Mouse (Mus musculus) embryonic fibroblast, embryonic 13.5 days (primary cell): ENCODE data around the gene Zdhhc12. TPM values are rescaled to one million over a fixed set of nuclear protein-coding genes. Genes with fewer than 3 reads are reported as not detected.

Experiments used
- H3K27ac ChIP-seq: 2 replicates; pipeline ENCODE4 v1.5.1; 2012; ENCODE audit warnings: low read length, control low read depth, inconsistent platforms; ENCODE audit not compliant: insufficient read depth
- H3K4me1 ChIP-seq: 2 replicates; pipeline ENCODE4 v1.6.1; 2011; ENCODE audit warnings: low read length; ENCODE audit not compliant: control insufficient read depth, insufficient read depth
- H3K4me3 ChIP-seq: 2 replicates; pipeline ENCODE4 v1.5.1; 2011; ENCODE audit warnings: mild to moderate bottlenecking, control low read depth, low read length; ENCODE audit not compliant: insufficient read depth
- CTCF ChIP-seq: IDR thresholded peaks from 2 replicates; pipeline ENCODE4 v1.5.1; 2011; ENCODE audit warnings: mild to moderate bottlenecking, control low read depth, low read length, moderate library complexity, borderline replicate concordance; ENCODE audit not compliant: insufficient read depth
- POLR2A ChIP-seq: IDR thresholded peaks from 2 replicates; pipeline ENCODE4 v1.6.1; 2011; ENCODE audit warnings: low read depth, mild to moderate bottlenecking, control low read depth, low read length, moderate library complexity
- polyA plus RNA-seq: library from polyadenylated mRNA; stranded (reverse); fragments of >200 nt; gene quantifications from 2 replicates; pipeline ENCODE4 v1.2.4, GENCODE M21; 2011; ENCODE audit warnings: low read depth; ENCODE audit not compliant: missing spikeins, insufficient read length

Zdhhc12 gene
- polyA plus RNA-seq, 1 experiment = 26.8 TPM

- Histone ChIP-seq H3K4me1 (0 out of 2 replicates have a peak, but pooled peaks cover under 1% of the 10 kb centered on the region), H3K27ac (no peak overlapping the region), H3K4me3 (no peak overlapping the region)
- TF ChIP-seq POLR2A (no peak), CTCF (no peak)
Observed at GRCm38 (mm10) chr2:30100214-30100613, 6.8 kb upstream of the Zdhhc12 start.

DNA sequence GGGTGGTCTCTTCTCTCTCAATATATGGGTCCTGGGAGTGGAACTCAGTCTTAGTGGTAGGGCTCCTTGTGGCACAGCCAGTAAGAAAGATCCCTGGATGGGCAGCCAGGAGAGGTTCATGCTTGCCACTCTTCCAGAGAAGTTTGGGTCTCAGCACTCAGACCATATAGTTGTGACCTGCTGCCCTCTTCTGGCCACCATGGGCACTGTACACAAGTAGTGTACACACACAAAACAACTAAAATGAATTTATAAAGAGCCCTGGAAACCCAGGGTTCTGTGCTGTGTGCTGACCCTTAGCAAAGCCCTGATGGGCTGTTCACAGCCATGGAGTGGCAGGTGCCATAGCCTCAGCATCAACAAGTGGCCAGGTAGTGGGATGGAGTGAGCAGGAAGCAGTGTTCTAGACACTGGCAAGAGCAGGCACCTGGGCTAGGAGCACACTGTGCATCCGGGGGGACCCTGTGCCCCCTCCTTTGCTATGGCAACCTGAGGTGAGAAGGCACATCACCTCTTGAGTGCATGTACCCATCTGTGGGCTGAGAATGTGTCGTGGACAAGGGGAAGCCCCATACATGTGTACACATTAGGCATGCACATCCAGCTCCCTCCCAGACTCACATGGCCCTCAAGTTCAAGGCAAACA, 2.6 kb upstream of the Zdhhc12 start:
- Histone ChIP-seq H3K4me1 (peaks cover 4% of the 10 kb centered on the region; the same call in 1 of the 2 replicates), H3K4me3 (no peak overlapping the region), H3K27ac (no peak overlapping the region)
- TF ChIP-seq CTCF (peak; percentile 55; the same call in 1 of the 2 replicates), POLR2A (no peak)

GRCm38 (mm10) chr2:30094208-30094588, 750 bp upstream of the Zdhhc12 start:
- peaks cover 4% of the 10 kb centered on the region; the same call in 1 of the 2 replicates for H3K4me1 ChIP-seq
- peak overlapping the region; percentile 32 for H3K27ac ChIP-seq
- peak overlapping the region; percentile 78 for H3K4me3 ChIP-seq
- TF ChIP-seq POLR2A = no peak

DNA sequence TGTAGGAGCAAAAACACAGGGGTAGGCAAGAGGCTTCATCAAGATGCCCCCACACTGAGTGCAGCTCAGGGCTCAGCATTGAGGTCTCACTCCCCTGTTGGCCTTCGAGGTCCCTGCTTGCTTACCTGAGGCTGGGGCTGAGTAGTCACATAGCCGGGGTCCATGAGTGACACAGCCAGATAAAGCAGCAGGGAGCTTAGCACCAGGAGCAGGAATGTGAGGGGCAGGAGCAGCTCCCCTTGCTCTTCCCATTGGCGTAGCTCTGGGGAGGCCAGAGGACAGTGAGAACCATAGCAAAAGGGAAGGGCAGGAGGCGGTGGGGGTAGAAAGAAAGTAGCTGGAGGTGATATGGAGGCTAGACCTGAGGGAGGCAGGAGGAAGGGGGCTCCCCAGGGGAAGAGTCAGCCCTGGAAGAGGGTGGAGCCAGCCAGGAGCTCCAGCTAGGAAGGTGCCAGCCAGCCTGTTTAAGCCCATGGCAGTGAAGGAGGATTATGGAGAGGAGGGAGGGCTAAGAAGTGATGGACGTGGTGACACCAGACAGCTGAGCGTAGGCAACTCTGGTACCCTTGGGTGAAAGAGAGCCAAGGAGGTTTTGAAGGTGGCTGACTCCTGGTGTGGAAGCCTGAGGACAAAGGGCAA, 1.0 kb downstream of the Zdhhc12 start:
- Histone ChIP-seq H3K4me1 (peaks cover 4% of the 10 kb centered on the region; the same call in 1 of the 2 replicates), H3K27ac (no peak overlapping the region), H3K4me3 (peak overlapping the region; percentile 81)
- TF ChIP-seq POLR2A = 0 out of 2 replicates have a peak, but pooled peaks have one; percentile 4
- no peak for TF ChIP-seq CTCF

- Histone ChIP-seq H3K4me1 (peaks cover 4% of the 10 kb centered on the region; the same call in 1 of the 2 replicates), H3K27ac (no peak overlapping the region), H3K4me3 (no peak overlapping the region)
- TF ChIP-seq POLR2A (no peak), CTCF (no peak)
Observed at GRCm38 (mm10) chr2:30091521-30091920, 1.9 kb downstream of the Zdhhc12 start.

GRCm38 (mm10) chr2:30087310-30087709, 6.1 kb downstream of the Zdhhc12 start:
- TF ChIP-seq POLR2A (no peak), CTCF (no peak)
- H3K4me3 ChIP-seq = no peak overlapping the region
- H3K4me1 ChIP-seq = no peaks in the 10 kb centered on the region
- no peak overlapping the region for H3K27ac ChIP-seq

DNA sequence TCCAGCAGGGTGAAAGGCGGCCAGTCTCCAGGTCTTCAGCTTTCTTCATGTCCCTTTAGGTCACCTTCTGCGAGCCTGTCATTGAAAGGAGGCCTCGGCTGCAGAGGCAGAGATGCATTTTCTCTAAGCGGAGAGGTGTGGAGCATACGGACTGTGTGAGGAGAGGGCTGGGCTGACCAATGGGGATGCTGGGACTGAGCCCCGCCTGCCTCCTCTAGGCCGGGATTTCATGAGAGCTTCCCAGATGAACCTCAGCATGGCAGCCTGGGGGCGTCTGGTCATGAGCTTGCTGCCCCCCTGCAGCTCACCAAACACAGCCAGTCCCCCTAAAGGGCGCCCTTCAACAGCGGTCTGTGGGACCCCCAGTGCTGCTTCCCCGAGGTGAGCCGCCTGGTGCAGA, 8.8 kb downstream of the Zdhhc12 start:
- no peaks in the 10 kb centered on the region for H3K4me1 ChIP-seq
- no peak overlapping the region for H3K4me3 ChIP-seq
- no peak overlapping the region for H3K27ac ChIP-seq
- no peak for TF ChIP-seq CTCF
- no peak for TF ChIP-seq POLR2A

DNA sequence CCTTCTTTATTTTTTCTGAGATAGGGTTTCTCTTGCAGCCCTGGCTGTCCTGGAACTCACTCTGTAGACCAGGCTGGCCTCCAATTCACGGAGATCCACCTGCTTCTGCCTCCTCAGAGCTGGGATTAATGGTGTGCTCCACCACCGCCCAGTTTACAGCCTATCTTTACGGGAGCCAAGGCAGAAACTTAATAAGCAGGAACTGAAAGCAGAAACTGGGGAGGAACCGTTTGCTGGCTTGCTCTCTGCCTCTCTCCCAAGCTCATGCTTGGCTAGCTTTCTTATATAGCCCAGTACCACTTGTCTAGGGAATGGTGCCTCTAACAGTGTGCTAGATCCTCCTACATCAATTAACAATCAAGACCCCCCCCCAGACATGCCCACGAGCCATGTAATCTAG, 9.3 kb downstream of the Zdhhc12 start:
- Histone ChIP-seq H3K27ac (no peak overlapping the region), H3K4me1 (no peaks in the 10 kb centered on the region), H3K4me3 (no peak overlapping the region)
- TF ChIP-seq POLR2A (no peak), CTCF (no peak)

- no peak overlapping the region for H3K4me3 ChIP-seq
- no peak for TF ChIP-seq CTCF
- H3K4me1 ChIP-seq = 0 out of 2 replicates have a peak, but pooled peaks cover 5% of the 10 kb centered on the region
- no peak overlapping the region for H3K27ac ChIP-seq
Observed at GRCm38 (mm10) chr2:30080181-30080800, 13.2 kb downstream of the Zdhhc12 start.

DNA sequence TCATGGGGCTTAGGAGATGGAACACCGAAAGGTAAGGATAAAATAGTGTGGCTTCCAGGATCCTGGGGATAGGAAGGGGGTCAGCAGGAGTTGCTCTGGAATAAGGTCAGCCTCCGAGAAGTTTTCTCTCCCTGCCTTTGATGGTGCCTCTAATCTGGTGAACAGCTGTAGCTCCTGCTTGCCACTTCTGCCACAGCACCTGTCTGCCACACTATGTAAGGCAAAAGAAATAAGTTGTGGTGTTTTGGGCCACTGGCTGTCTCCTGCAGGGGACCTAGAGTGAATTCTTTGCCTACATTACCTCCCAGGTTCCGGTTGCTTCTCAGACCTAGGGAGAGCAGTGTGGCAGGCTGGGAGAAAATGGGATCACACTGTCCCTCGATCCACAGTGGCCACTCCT, 14.7 kb downstream of the Zdhhc12 start:
- Histone ChIP-seq H3K27ac (peak overlapping the region; percentile 72), H3K4me3 (0 out of 2 replicates have a peak overlapping the region, but pooled peaks have one; percentile 9), H3K4me1 (0 out of 2 replicates have a peak, but pooled peaks cover 5% of the 10 kb centered on the region)
- TF ChIP-seq CTCF (no peak), POLR2A (no peak)

GRCm38 (mm10) chr2:30078349-30078712, 15.1 kb downstream of the Zdhhc12 start:
- peak overlapping the region; percentile 9 for H3K4me3 ChIP-seq

More at GRCm38 (mm10) chr2:30078349-30078712, 15.1 kb downstream of the Zdhhc12 start:
- peak overlapping the region; percentile 72 for H3K27ac ChIP-seq
- 0 out of 2 replicates have a peak, but pooled peaks cover 5% of the 10 kb centered on the region for H3K4me1 ChIP-seq
- TF ChIP-seq POLR2A = no peak
- no peak for TF ChIP-seq CTCF
